Mouse (Mus musculus): ENCODE data around the gene Krt77.

Gene Krt77

GRCm38 (mm10) chr15:101833131-101833530 is 36.4 kb downstream of the Krt77 start:
- no peak for DNase-seq (ENCODE audit: low read depth, low spot score)

- no peak for DNase-seq (ENCODE audit: low read depth, low spot score)
These were observed 40.1 kb downstream of the Krt77 start for GRCm38 (mm10) chr15:101829441-101829840.

- DNase-seq (ENCODE audit: low read depth, low spot score) = no peak
These were observed 47.7 kb downstream of the Krt77 start for GRCm38 (mm10) chr15:101821786-101822185.

- no peak for DNase-seq (ENCODE audit: low read depth, low spot score)
These were observed 51.6 kb downstream of the Krt77 start, which contains the start of gene Krt2 for GRCm38 (mm10) chr15:101817875-101818274. Gene Krt2, minus strand, starts transcription at chr15:101818169.
